Mouse (Mus musculus): ENCODE results near the gene Stoml3.

GRCm38 (mm10) chr3:53462701-53463045 is 25.8 kb upstream of the Stoml3 start:
- TF ChIP-seq IRF4 (IDR thresholded peaks at IDR 0.05; ENCODE audit: low read depth, low read length) (no peak), ETS1 (conservative IDR thresholded peaks at IDR 0.05; ENCODE audit: low read depth, low read length) (no peak), HCFC1 (IDR thresholded peaks at IDR 0.05; ENCODE audit: low read depth, low read length) (no peak), CTCF (conservative IDR thresholded peaks at IDR 0.05 in 1 of 2, IDR thresholded peaks at IDR 0.05 in 1 of 2; ENCODE audit: low read depth in 2 of 2, low read length in 2 of 2) (peak in 1 of 2 experiments; percentile 31; a peak in 1 of 4 replicates), MAX (IDR thresholded peaks at IDR 0.05; ENCODE audit: low read length) (no peak)

All from CH12.LX (cell line).